Mouse (Mus musculus): ENCODE measurements around the gene 2310022A10Rik. TPM values are rescaled to one million over a fixed set of nuclear protein-coding genes. Genes with fewer than 3 reads are reported as not detected.

2310022A10Rik gene
- polyA plus RNA-seq (2012; rRNA removed): 9.8 and 19.7 TPM in 2 replicates

DNA sequence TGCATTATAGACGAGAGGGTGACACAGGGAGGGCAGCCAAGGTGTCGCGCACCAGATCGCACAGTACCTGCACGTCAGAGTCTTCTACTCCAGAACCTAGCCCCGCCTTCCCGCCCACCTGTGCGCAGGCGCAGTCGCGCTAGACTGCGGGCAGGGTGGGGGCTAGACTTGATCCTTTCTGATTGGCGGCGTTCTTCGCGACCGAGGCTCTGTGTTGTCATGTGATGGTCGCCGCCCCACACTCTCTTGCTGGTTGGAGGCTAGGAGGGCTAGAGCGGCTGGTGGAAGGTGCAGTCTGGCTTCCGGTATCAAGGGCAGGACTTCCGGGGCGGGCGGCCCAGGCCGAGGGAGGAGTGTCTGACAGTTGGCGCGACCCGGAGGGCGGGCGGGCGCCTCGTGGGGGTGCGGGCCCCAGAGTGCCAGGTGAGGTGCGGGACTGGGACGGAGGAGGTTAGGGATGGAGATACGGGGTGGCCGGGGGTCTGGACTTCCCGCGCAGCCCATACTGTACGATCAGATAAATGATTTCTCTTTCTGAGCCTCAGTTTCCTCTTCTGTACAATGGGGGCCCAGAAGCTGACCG, at the start of gene 2310022A10Rik, which contains the start of gene Pld3:
Gene 2310022A10Rik, plus strand, starts transcription at position 303 of the 583 bp plus-strand sequence.
Gene Pld3, minus strand, starts transcription at position 288 of the 583 bp plus-strand sequence.
- Histone ChIP-seq H3K4me1 (ENCODE audit: control insufficient read depth, insufficient read depth, insufficient read length, low read length) (no peaks in the 10 kb centered on the region; the same call in 1 of the 2 replicates), H3K27ac (ENCODE audit: insufficient read depth, low read depth, low read length) (no peak within 1 kb of the TSS), H3K4me3 (ENCODE audit: low read depth, low read length) (peak within 1 kb of the TSS; percentile 82), H3K27me3 (ENCODE audit: control insufficient read depth, insufficient read depth, low read length) (no peaks in the 10 kb centered on the region), H3K36me3 (ENCODE audit: control insufficient read depth, insufficient read depth, low read length) (0 out of 2 replicates have a peak, but pooled peaks cover 2% of the 10 kb centered on the region)
- 0% methylated on average over 41 of the region's 41 CpGs for WGBS
- no peak; the same call in 1 of the 2 replicates for TF ChIP-seq POLR2A (IDR thresholded peaks at IDR 0.05; ENCODE audit: low read depth, low read length)

DNA sequence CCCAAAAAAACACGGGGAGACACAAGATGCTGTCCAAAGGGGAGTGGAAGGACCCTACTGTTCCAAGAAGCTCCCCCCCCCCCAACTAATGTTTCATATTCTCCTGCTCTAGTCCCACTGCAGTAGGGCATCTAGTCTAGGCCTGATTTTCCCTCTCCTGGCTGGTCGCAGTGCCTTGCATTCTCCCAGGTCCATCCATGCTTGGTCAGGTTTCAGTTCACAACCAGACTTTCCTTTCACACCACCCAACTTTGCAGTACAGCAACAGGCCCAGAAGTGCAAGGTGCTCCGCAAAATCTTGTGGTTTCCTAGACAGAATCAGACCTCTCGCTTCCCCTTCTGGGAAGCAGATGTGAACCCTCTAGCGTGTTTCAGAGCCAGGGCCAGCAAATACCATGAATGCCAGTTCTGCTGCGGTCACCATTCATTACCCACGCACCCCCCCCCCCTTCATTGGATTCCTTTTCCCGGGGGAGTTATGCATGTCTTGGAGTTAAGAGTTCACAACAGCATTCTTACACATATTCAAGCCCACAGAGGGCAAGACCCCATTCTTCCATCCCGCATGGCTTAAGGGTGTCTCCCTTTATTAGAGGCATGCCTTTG, 46.2 kb upstream of the 2310022A10Rik start:
- H3K27me3 ChIP-seq (ENCODE audit: control insufficient read depth, insufficient read depth, low read length): no peaks in the 10 kb centered on the region
- H3K36me3 ChIP-seq (ENCODE audit: control insufficient read depth, insufficient read depth, low read length): no peaks in the 10 kb centered on the region
- H3K4me1 ChIP-seq (ENCODE audit: control insufficient read depth, insufficient read depth, insufficient read length, low read length): peaks cover 10% of the 10 kb centered on the region; the same call in 1 of the 2 replicates
- H3K27ac ChIP-seq (ENCODE audit: insufficient read depth, low read depth, low read length): no peak overlapping the region
- 61% methylated on average over 9 of the region's 9 CpGs for WGBS
- no peak overlapping the region for H3K4me3 ChIP-seq (ENCODE audit: low read depth, low read length)
- TF ChIP-seq CTCF (IDR thresholded peaks at IDR 0.05; ENCODE audit: extremely low read depth, insufficient read length, insufficient replicate concordance, low read depth, low read length) (no peak), POLR2A (IDR thresholded peaks at IDR 0.05; ENCODE audit: low read depth, low read length) (no peak)

DNA sequence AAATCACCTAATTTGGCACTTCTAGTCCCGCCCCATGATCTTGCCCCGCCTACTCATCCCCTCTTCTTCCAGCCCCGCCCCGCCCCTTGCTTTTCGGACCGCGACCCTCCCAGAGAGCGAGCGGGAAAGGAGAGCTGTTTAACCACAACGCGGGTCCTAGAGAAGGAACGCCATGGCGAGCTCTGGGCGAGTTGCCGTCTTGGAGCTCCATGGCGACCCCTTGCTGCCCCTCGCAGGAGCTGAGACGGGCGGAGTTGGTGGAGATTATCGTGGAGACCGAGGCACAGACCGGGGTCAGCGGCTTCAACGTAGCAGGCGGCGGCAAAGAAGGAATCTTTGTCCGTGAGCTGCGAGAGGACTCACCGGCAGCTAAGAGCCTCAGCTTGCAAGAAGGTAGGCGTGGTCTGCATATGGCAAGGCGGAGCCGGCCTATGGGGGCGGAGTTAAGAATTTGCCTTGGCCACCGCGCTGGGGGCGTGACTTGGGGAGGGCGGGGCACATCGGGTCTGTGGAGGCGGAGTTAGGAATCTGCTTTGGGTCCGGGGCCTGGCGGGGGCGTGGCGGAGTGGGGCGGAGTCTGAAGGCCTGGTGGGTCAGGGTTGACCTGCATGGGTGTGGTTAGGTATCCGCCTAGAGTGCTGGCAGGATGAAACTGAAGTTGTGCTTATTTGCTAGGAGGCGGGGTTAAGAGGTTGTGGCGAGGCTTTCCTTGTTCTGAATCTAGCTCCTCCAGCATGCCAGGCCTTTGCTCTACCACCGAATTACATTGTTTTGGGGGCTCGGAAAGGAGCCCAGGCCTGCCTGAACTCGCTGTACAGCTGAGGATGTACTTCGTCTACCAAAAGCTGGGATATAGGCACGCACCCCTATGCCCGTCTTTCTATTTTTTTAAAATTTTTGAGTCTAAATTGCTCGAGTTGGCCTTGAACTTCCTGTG, 45.1 kb upstream of the 2310022A10Rik start:
- peak overlapping the region; percentile 83 for H3K4me3 ChIP-seq (ENCODE audit: low read depth, low read length)
- peaks cover 8% of the 10 kb centered on the region; the same call in 1 of the 2 replicates for H3K4me1 ChIP-seq (ENCODE audit: control insufficient read depth, insufficient read depth, insufficient read length, low read length)
- H3K27me3 ChIP-seq (ENCODE audit: control insufficient read depth, insufficient read depth, low read length): no peaks in the 10 kb centered on the region
- WGBS: under 1% methylated on average over 53 of the region's 54 CpGs
- H3K36me3 ChIP-seq (ENCODE audit: control insufficient read depth, insufficient read depth, low read length): no peaks in the 10 kb centered on the region
- TF ChIP-seq POLR2A (IDR thresholded peaks at IDR 0.05; ENCODE audit: low read depth, low read length): peak; percentile 56
- TF ChIP-seq CTCF (IDR thresholded peaks at IDR 0.05; ENCODE audit: extremely low read depth, insufficient read length, insufficient replicate concordance, low read depth, low read length): no peak
- H3K27ac ChIP-seq (ENCODE audit: insufficient read depth, low read depth, low read length): peak overlapping the region; percentile 97

DNA sequence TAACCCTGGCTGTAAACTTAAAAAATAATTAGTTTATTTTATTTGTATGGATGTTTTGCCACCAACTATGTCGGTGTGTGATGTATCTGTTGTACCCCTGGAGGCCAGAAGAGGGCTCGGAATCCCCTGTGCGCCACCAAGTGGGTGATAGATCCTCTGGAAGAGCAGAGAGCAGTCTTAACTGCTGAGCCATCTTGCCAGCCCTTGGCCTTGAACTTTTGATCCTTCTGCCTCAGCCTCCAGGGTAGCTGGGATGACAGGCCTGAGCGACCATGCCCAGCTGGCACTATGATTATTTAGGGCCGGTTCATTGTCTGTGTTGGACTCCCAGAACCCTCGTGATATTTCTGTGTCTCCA, 44.4 kb upstream of the 2310022A10Rik start:
- H3K4me3 ChIP-seq (ENCODE audit: low read depth, low read length): no peak overlapping the region
- TF ChIP-seq POLR2A (IDR thresholded peaks at IDR 0.05; ENCODE audit: low read depth, low read length) (no peak), CTCF (IDR thresholded peaks at IDR 0.05; ENCODE audit: extremely low read depth, insufficient read length, insufficient replicate concordance, low read depth, low read length) (peak; percentile 75; the same call in 1 of the 2 replicates)
- no peaks in the 10 kb centered on the region for H3K27me3 ChIP-seq (ENCODE audit: control insufficient read depth, insufficient read depth, low read length)
- 13% methylated on average over 6 of the region's 6 CpGs for WGBS
- H3K27ac ChIP-seq (ENCODE audit: insufficient read depth, low read depth, low read length): peak overlapping the region; percentile 80
- H3K4me1 ChIP-seq (ENCODE audit: control insufficient read depth, insufficient read depth, insufficient read length, low read length): peaks cover 5% of the 10 kb centered on the region; the same call in 1 of the 2 replicates
- no peaks in the 10 kb centered on the region for H3K36me3 ChIP-seq (ENCODE audit: control insufficient read depth, insufficient read depth, low read length)

GRCm38 (mm10) chr7:27510809-27511208, 42.2 kb upstream of the 2310022A10Rik start:
- H3K4me3 ChIP-seq (ENCODE audit: low read depth, low read length): no peak overlapping the region
- 96% methylated on average over 2 of the region's 2 CpGs for WGBS
- TF ChIP-seq CTCF (IDR thresholded peaks at IDR 0.05; ENCODE audit: extremely low read depth, insufficient read length, insufficient replicate concordance, low read depth, low read length) (no peak), POLR2A (IDR thresholded peaks at IDR 0.05; ENCODE audit: low read depth, low read length) (no peak)

DNA sequence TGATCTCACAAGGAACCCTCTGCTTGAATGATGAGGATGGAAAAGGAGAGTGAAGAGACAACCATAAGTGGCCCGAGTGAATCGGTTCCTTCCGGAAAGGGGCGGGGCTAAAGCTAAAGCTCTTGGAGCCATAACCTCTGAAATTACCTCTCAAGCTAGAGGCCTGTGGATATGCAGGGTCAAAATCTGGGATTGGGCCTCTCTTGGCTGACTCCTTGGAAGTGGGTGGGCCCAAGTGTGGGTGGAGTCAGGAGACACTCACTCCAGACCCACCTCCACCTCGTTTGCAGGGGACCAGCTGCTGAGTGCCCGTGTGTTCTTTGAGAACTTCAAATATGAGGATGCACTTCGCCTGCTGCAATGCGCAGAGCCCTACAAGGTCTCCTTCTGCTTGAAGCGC, 38.1 kb upstream of the 2310022A10Rik start:
- Histone ChIP-seq H3K4me1 (ENCODE audit: control insufficient read depth, insufficient read depth, insufficient read length, low read length) (peaks cover 2% of the 10 kb centered on the region; the same call in 1 of the 2 replicates), H3K36me3 (ENCODE audit: control insufficient read depth, insufficient read depth, low read length) (no peaks in the 10 kb centered on the region), H3K27me3 (ENCODE audit: control insufficient read depth, insufficient read depth, low read length) (no peaks in the 10 kb centered on the region), H3K27ac (ENCODE audit: insufficient read depth, low read depth, low read length) (no peak overlapping the region), H3K4me3 (ENCODE audit: low read depth, low read length) (no peak overlapping the region)
- WGBS: 67% methylated on average over 9 of the region's 9 CpGs
- no peak for TF ChIP-seq CTCF (IDR thresholded peaks at IDR 0.05; ENCODE audit: extremely low read depth, insufficient read length, insufficient replicate concordance, low read depth, low read length)
- no peak for TF ChIP-seq POLR2A (IDR thresholded peaks at IDR 0.05; ENCODE audit: low read depth, low read length)

More at GRCm38 (mm10) chr7:27510809-27511208, 42.2 kb upstream of the 2310022A10Rik start:
- no peaks in the 10 kb centered on the region for H3K27me3 ChIP-seq (ENCODE audit: control insufficient read depth, insufficient read depth, low read length)
- H3K36me3 ChIP-seq (ENCODE audit: control insufficient read depth, insufficient read depth, low read length): no peaks in the 10 kb centered on the region
- H3K4me1 ChIP-seq (ENCODE audit: control insufficient read depth, insufficient read depth, insufficient read length, low read length): peaks cover 6% of the 10 kb centered on the region
- H3K27ac ChIP-seq (ENCODE audit: insufficient read depth, low read depth, low read length): no peak overlapping the region

Measured in small intestine, adult 2 months (tissue).